Mouse (Mus musculus): ENCODE results near the gene Foxo4. TPM values are rescaled to one million over a fixed set of nuclear protein-coding genes. Genes with fewer than 3 reads are reported as not detected.

The Foxo4 gene
- polyA plus RNA-seq (2015; fragmentation: Nextera tagmentation; extraction: Ambion mirVana) = 2.1 and 2.5 TPM in 2 replicates

DNA sequence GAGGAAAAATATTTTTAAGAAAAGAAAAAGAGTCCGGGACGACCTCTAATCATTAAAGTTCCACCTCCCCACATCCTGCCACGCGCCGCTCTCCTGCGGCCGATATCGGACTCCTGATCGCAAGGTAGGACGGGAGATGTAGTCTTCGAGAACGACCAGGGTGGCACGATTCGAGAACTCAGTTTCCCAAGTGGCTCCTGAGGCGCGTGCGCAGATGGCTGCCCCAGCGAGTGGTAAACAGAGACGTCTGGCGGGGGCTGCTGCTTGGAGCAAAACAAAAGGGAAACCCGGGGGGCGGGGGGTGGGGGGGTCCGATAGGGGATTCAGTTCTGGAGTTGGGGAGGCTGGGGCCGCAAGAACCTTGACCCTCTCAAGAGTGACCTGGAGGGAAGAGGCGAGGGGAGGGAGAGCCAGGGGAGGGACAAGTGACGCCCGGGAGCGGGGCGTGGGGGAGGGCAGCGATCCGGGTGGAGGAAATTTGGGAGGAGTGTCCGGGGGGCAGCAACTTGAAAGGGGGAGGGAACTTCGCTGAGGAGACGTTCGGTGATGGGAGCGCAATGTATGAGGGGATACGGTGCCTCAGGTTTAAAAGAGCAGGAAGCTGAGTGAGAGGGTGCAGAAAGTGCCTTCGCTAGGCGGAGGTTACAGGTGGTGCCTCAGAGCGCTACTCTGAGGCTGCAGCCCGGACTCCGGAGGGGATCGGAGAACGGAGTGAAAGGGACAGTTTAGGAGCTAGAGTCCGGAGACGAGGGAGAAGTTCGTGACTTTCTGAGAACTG is at the start of gene Foxo4:
Gene Foxo4 (plus strand): TSS at position 577 of the 778 bp plus-strand sequence.
- peak within 1 kb of the TSS; percentile 61 for H3K4me2 ChIP-seq (ENCODE audit: low read depth, low read length)
- ATAC-seq (ENCODE audit: insufficient read depth, low FRiP score) = peak; percentile 91
- no peaks in the 10 kb centered on the region for H3K9me3 ChIP-seq (replicated peaks; ENCODE audit: control insufficient read depth, low read length)
- H3K4me3 ChIP-seq (replicated peaks; ENCODE audit: low read length) = peak within 1 kb of the TSS; percentile 60
- peak within 1 kb of the TSS; percentile 72 for H3K9ac ChIP-seq (ENCODE audit: low read length)
- peak within 1 kb of the TSS; percentile 42 for H3K27ac ChIP-seq (ENCODE audit: low read length)
- no peaks in the 10 kb centered on the region for H3K36me3 ChIP-seq (ENCODE audit: control insufficient read depth, insufficient read depth, low read length)
- WGBS = 13% methylated on average over 47 of the region's 47 CpGs
- no peaks in the 10 kb centered on the region; the same call in 1 of the 2 replicates for H3K27me3 ChIP-seq (ENCODE audit: control insufficient read depth, insufficient read depth, low read length)
- no peaks in the 10 kb centered on the region for H3K4me1 ChIP-seq (ENCODE audit: control insufficient read depth, insufficient read depth, low read length)

DNA sequence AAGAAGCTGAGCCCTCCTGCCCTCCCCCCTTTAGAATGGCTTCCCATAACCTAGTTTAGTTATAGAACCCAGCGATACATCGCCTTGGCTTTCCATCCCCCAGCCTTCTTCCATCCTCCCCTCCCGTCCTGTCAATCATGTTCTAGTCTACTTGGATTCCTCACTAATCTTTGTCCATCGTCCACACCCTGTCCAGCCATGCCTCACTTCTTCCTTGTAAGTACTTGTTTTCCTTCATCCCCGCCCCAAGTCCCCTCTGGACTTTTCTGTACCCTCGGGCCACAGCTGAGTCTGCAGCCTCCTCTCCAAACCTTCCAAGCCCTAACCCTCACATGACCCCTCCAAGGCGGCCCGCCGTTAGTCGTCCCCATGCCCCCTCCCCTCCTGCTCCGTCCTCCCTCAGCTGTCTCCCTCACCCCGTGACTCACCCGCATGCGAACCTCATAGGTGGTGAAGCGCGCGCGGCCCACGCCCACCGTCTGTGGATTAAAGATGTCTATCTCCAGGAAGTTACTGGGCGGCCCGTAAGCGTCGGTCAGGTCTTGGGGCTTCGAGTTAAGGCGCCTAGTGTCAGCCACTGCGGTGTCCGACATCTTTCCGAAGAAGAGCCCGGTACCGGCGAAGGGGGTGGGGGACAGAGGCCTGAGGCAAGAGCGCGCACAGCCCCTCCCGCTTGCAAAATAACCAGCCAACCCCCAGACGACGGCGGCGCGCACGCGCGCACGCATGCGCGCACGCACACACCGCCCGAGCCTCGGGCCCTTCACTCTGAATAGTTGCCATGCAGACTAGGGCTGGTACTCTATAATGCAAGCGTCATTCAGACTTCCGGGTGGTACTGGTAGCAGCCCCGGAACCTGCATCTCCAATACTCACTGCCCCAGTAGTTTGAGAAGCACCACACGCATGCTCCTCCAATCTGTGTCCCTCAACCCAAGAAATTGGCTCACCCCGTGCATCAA is 32.2 kb upstream of the Foxo4 start, which contains the start of gene Snx12:
Gene Snx12 (minus strand): TSS at position 730 of the 962 bp plus-strand sequence.
- H3K4me3 ChIP-seq (replicated peaks; ENCODE audit: low read length) = peak within 1 kb of the TSS; percentile 61
- H3K4me2 ChIP-seq (ENCODE audit: low read depth, low read length) = peak within 1 kb of the TSS; percentile 54
- H3K9me3 ChIP-seq (replicated peaks; ENCODE audit: control insufficient read depth, low read length) = no peaks in the 10 kb centered on the region
- WGBS = 19% methylated on average over 55 of the region's 55 CpGs
- peak; percentile 96 for ATAC-seq (ENCODE audit: insufficient read depth, low FRiP score)
- H3K9ac ChIP-seq (ENCODE audit: low read length) = peak within 1 kb of the TSS; percentile 69
- peak within 1 kb of the TSS; percentile 70 for H3K27ac ChIP-seq (ENCODE audit: low read length)
- no peaks in the 10 kb centered on the region for H3K4me1 ChIP-seq (ENCODE audit: control insufficient read depth, insufficient read depth, low read length)
- no peaks in the 10 kb centered on the region; the same call in 1 of the 2 replicates for H3K27me3 ChIP-seq (ENCODE audit: control insufficient read depth, insufficient read depth, low read length)
- no peaks in the 10 kb centered on the region for H3K36me3 ChIP-seq (ENCODE audit: control insufficient read depth, insufficient read depth, low read length)

DNA sequence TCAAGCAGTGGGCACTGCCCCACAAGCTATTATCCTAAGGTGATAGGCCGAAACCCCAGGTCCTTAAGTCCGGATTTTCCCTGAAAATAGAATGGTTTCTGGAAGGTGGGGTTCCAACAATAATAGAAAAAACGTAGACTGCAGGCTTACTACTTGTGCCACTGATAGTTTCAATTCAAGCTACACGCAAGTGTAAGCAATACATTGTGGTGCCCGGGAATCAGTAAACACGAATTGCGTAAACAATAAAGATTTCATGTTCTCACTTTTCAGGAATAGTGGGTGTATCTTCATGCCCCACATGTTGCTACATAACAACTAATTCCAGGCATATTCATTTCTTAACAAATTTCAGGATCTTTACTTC is 31.5 kb upstream of the Foxo4 start:
- H3K9ac ChIP-seq (ENCODE audit: low read length) = peak overlapping the region; percentile 61
- H3K4me1 ChIP-seq (ENCODE audit: control insufficient read depth, insufficient read depth, low read length) = no peaks in the 10 kb centered on the region
- H3K36me3 ChIP-seq (ENCODE audit: control insufficient read depth, insufficient read depth, low read length) = no peaks in the 10 kb centered on the region
- no peaks in the 10 kb centered on the region; the same call in 1 of the 2 replicates for H3K27me3 ChIP-seq (ENCODE audit: control insufficient read depth, insufficient read depth, low read length)
- peak overlapping the region; percentile 52 for H3K4me2 ChIP-seq (ENCODE audit: low read depth, low read length)
- no peaks in the 10 kb centered on the region for H3K9me3 ChIP-seq (replicated peaks; ENCODE audit: control insufficient read depth, low read length)
- H3K4me3 ChIP-seq (replicated peaks; ENCODE audit: low read length) = peak overlapping the region; percentile 61
- ATAC-seq (ENCODE audit: insufficient read depth, low FRiP score) = no peak
- peak overlapping the region; percentile 70 for H3K27ac ChIP-seq (ENCODE audit: low read length)
- 26% methylated on average over 7 of the region's 7 CpGs for WGBS

DNA sequence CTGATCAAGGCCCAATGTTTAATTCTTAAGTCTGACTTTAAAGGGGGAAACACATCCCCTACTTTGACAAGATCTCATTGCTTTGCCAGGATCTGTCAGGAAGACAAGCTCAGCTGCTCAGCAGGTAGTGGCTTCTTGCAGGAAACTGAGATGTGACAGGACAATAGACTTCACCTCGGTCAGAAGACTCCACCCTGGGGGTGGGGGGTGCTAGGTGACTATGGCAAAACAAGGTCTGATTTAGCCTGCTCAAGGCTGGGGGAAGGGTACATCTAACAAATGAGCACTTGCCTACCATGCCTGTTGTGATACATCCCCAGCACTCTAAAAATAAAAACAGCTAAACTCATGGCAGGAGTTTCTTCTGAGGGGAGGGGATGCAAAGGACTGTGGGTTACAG is 9.3 kb upstream of the Foxo4 start:
- WGBS = 35% methylated on average over 1 of the region's 1 CpGs
- Histone ChIP-seq H3K4me3 (replicated peaks; ENCODE audit: low read length) (no peak overlapping the region), H3K9me3 (replicated peaks; ENCODE audit: control insufficient read depth, low read length) (no peaks in the 10 kb centered on the region), H3K4me2 (ENCODE audit: low read depth, low read length) (no peak overlapping the region), H3K9ac (ENCODE audit: low read length) (no peak overlapping the region), H3K36me3 (ENCODE audit: control insufficient read depth, insufficient read depth, low read length) (no peaks in the 10 kb centered on the region), H3K27ac (ENCODE audit: low read length) (no peak overlapping the region), H3K4me1 (ENCODE audit: control insufficient read depth, insufficient read depth, low read length) (no peaks in the 10 kb centered on the region), H3K27me3 (ENCODE audit: control insufficient read depth, insufficient read depth, low read length) (no peaks in the 10 kb centered on the region)
- no peak for ATAC-seq (ENCODE audit: insufficient read depth, low FRiP score)

DNA sequence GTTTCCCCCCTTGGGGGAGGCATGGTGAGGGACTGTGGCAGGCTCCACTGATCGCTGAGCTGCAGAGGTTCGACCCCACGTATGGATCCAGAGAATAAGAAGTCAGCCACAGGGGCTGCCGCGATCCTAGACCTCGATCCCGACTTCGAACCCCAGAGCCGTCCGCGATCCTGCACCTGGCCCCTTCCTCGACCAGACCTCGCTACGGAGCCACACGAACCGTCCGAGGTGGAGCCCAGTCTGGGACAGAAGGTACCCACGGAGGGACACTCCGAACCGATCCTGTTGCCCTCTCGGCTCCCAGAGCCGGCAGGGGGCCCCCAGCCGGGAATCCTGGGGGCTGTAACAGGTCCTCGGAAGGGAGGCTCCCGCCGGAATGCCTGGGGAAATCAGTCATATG is 412 bp downstream of the Foxo4 start:
- Histone ChIP-seq H3K4me3 (replicated peaks; ENCODE audit: low read length) (peak overlapping the region; percentile 60), H3K36me3 (ENCODE audit: control insufficient read depth, insufficient read depth, low read length) (no peaks in the 10 kb centered on the region), H3K27me3 (ENCODE audit: control insufficient read depth, insufficient read depth, low read length) (no peaks in the 10 kb centered on the region; the same call in 1 of the 2 replicates), H3K4me1 (ENCODE audit: control insufficient read depth, insufficient read depth, low read length) (no peaks in the 10 kb centered on the region), H3K9ac (ENCODE audit: low read length) (peak overlapping the region; percentile 72), H3K4me2 (ENCODE audit: low read depth, low read length) (peak overlapping the region; percentile 61), H3K27ac (ENCODE audit: low read length) (peak overlapping the region; percentile 42), H3K9me3 (replicated peaks; ENCODE audit: control insufficient read depth, low read length) (no peaks in the 10 kb centered on the region)
- 18% methylated on average over 26 of the region's 26 CpGs for WGBS
- peak; percentile 20; the same call in 1 of the 2 replicates for ATAC-seq (ENCODE audit: insufficient read depth, low FRiP score)

DNA sequence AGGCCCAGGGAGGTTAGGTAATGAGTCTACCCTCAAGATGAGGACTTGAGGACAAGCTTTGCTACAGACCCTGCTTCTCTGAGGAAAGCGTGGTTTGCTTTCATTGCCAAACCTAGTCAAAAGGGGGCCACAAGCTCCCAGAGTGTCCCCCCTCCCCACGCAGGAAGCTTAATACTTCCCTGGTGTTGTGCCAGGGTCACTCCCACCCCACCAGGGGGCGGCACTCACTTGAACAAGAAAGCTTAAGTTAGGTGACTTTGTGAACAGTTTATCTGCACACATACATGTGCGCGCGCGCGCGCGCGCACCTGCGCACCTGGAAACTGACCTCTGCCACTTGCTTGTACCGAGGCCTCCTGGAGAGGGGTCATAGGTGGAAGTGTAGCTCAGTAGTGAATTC is 2.3 kb downstream of the Foxo4 start:
- Histone ChIP-seq H3K9me3 (replicated peaks; ENCODE audit: control insufficient read depth, low read length) (no peaks in the 10 kb centered on the region), H3K27ac (ENCODE audit: low read length) (no peak overlapping the region), H3K4me2 (ENCODE audit: low read depth, low read length) (no peak overlapping the region), H3K27me3 (ENCODE audit: control insufficient read depth, insufficient read depth, low read length) (no peaks in the 10 kb centered on the region; the same call in 1 of the 2 replicates), H3K36me3 (ENCODE audit: control insufficient read depth, insufficient read depth, low read length) (no peaks in the 10 kb centered on the region), H3K4me3 (replicated peaks; ENCODE audit: low read length) (no peak overlapping the region), H3K4me1 (ENCODE audit: control insufficient read depth, insufficient read depth, low read length) (no peaks in the 10 kb centered on the region), H3K9ac (ENCODE audit: low read length) (no peak overlapping the region)
- no peak for ATAC-seq (ENCODE audit: insufficient read depth, low FRiP score)
- 73% methylated on average over 13 of the region's 13 CpGs for WGBS

DNA sequence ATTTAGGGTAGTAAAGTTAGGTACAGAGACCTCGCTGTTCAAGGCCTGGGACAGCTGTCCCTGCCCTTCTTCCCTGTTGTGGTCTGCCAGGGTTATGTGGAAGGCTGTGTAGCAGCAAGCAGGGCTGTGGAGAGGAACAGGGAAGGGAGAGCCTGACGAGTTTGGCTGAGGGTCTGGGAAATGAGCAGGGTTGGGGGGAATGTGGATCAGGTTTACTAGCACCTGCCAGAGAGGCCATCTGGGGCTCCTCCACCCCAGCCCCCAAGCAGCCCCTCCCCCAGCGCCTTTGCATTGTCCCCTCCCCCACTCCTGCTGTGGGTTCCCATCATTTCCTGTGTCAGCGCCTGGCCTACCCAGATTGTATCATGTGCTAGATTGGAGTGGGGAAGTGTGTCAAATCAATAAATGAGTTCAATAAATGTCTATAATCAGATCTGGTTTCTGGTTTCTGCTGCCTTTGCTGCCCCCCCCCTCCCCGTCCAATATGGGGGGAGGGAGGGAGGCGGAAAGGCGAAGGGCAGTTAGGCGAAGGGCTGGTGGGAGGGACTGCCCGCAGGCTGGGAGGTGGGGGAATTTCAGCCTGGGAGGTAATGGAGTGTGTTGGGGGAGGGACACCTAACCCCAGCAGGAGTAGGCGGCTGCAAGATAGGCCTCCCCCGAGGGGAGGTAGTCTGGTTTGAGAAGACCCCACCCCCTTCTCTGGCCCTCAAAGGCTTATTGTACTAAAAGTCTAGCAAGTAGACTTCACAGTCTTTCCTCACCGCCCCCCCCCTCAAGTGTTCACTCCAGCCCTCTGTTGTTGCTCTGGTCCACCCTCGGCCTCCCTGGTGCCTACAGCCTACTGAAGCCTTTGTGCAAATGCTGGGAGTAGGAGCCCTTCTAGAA is 6.4 kb downstream of the Foxo4 start:
- no peak overlapping the region for H3K9ac ChIP-seq (ENCODE audit: low read length)
- H3K4me3 ChIP-seq (replicated peaks; ENCODE audit: low read length) = no peak overlapping the region

DNA sequence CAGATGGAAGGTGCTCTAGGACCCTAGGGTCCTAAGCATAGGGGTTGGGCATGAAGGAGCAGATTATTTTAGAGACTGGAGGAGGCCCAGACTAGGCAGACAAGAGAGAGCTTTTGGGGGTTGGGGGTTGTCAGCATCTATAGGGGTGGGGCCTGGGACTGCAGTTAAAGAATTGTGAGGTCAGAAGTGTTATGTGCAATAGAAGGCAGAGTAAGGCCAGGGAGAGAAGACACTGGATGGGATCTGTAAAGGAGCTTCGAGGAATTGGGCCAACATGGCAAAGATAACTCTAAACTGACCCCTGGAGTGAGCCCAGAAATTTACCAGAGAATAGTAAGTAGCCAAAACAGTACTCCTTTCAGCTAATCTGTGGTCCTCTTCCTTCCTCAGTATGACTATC is 9.6 kb downstream of the Foxo4 start, which contains the start of gene Gm614:
Gene Gm614 (minus strand): TSS at position 101 of the 400 bp plus-strand sequence.
- Histone ChIP-seq H3K9ac (ENCODE audit: low read length) (no peak within 1 kb of the TSS), H3K9me3 (replicated peaks; ENCODE audit: control insufficient read depth, low read length) (no peaks in the 10 kb centered on the region), H3K27me3 (ENCODE audit: control insufficient read depth, insufficient read depth, low read length) (peaks cover 6% of the 10 kb centered on the region; the same call in 1 of the 2 replicates), H3K4me2 (ENCODE audit: low read depth, low read length) (no peak within 1 kb of the TSS), H3K4me1 (ENCODE audit: control insufficient read depth, insufficient read depth, low read length) (no peaks in the 10 kb centered on the region), H3K36me3 (ENCODE audit: control insufficient read depth, insufficient read depth, low read length) (no peaks in the 10 kb centered on the region), H3K4me3 (replicated peaks; ENCODE audit: low read length) (no peak within 1 kb of the TSS), H3K27ac (ENCODE audit: low read length) (no peak within 1 kb of the TSS)
- 77% methylated on average over 1 of the region's 1 CpGs for WGBS
- no peak for ATAC-seq (ENCODE audit: insufficient read depth, low FRiP score)

More for the DNA sequence above, 6.4 kb downstream of the Foxo4 start:
- no peaks in the 10 kb centered on the region for H3K4me1 ChIP-seq (ENCODE audit: control insufficient read depth, insufficient read depth, low read length)
- no peak overlapping the region for H3K4me2 ChIP-seq (ENCODE audit: low read depth, low read length)
- peak; percentile 76 for ATAC-seq (ENCODE audit: insufficient read depth, low FRiP score)
- H3K9me3 ChIP-seq (replicated peaks; ENCODE audit: control insufficient read depth, low read length) = no peaks in the 10 kb centered on the region
- WGBS = 32% methylated on average over 12 of the region's 13 CpGs
- peak overlapping the region; percentile 32; the same call in 1 of the 2 replicates for H3K27ac ChIP-seq (ENCODE audit: low read length)
- no peaks in the 10 kb centered on the region; the same call in 1 of the 2 replicates for H3K27me3 ChIP-seq (ENCODE audit: control insufficient read depth, insufficient read depth, low read length)
- no peaks in the 10 kb centered on the region for H3K36me3 ChIP-seq (ENCODE audit: control insufficient read depth, insufficient read depth, low read length)

All from stomach, embryonic 16.5 days (tissue).